ENCODE assay signal across 19 mouse cellular contexts in genomic region chr16:64903328-64903727, GRCm38 (mm10). TPM values are rescaled to one million over a fixed set of nuclear protein-coding genes. Genes with fewer than 3 reads are reported as not detected.
DNase-seq lines count a peak whose midpoint lies in the region; ATAC-seq and TF ChIP-seq lines count a peak whose summit lies in the region.
"Had no signal": no experiment of that assay in that cellular context is flagged by ENCODE, and none has a peak within 500 bp of the region (broad histone marks: within the 10 kb centered on the region; RNA-seq: fewer than 3 reads in every experiment).

No protein-coding gene starts in this region.

- 57% methylated on average over 2 of the region's 2 CpGs for WGBS in forebrain, embryonic 14.5 days
- WGBS in forebrain, embryonic 11.5 days, result 74% methylated on average over 2 of the region's 2 CpGs

- DNase-seq in forebrain, embryonic 14.5 days (ENCODE audit: low spot score), result peak; percentile 38
- DNase-seq in forebrain, embryonic 11.5 days (ENCODE audit: low spot score), result no peak
- DNase-seq in layer of hippocampus, adult 2 months (ENCODE audit: low spot score in 2 of 2), result no peak
- no peak for DNase-seq in layer of hippocampus, postnatal 25 days (ENCODE audit: extremely low spot score in 1 of 2, low spot score in 1 of 2)
- DNase-seq in 416B (ENCODE audit: low read depth), result peak; percentile 41
- peak; percentile 11 for DNase-seq in brain, adult 2 months (ENCODE audit: low read depth, low spot score)
- DNase-seq in kidney, postnatal 25 days, result no peak
- no peak for DNase-seq in Muller cell, postnatal 12 days (ENCODE audit: inconsistent ontology term)
- DNase-seq: adrenal gland, postnatal 14 days; B cell, adult 2 months; cerebellum, adult 9-11 months; liver, postnatal 0 days; right cerebral cortex, adult 18-20 months had no signal

- no peak overlapping the region for H3K9ac ChIP-seq in forebrain, embryonic 14.5 days (ENCODE audit: low read length)
- H3K9ac ChIP-seq in forebrain, embryonic 11.5 days (ENCODE audit: low read length), result no peak overlapping the region
- H3K9ac ChIP-seq: forebrain, embryonic 13.5 days; kidney, embryonic 15.5 days; limb, embryonic 13.5 days; liver, postnatal 0 days; midbrain, embryonic 12.5 days had no signal

- no peaks in the 10 kb centered on the region for H3K36me3 ChIP-seq in forebrain, embryonic 14.5 days (ENCODE audit: control insufficient read depth, insufficient read depth, low read length)
- no peaks in the 10 kb centered on the region for H3K36me3 ChIP-seq in forebrain, embryonic 11.5 days (ENCODE audit: control insufficient read depth, insufficient read depth, low read length)
- H3K36me3 ChIP-seq: G1E; kidney, embryonic 15.5 days; limb, embryonic 13.5 days; midbrain, embryonic 12.5 days had no signal

- no peaks in the 10 kb centered on the region for H3K4me1 ChIP-seq in forebrain, embryonic 14.5 days (ENCODE audit: control insufficient read depth, insufficient read depth, low read length)
- no peaks in the 10 kb centered on the region for H3K4me1 ChIP-seq in forebrain, embryonic 11.5 days (replicated peaks; ENCODE audit: control insufficient read depth, insufficient read depth, low read length)
- H3K4me1 ChIP-seq: forebrain, embryonic 13.5 days; kidney, embryonic 15.5 days; limb, embryonic 13.5 days; midbrain, embryonic 12.5 days had no signal

- no peak overlapping the region for H3K4me2 ChIP-seq in forebrain, embryonic 14.5 days (ENCODE audit: low read length)
- H3K4me2 ChIP-seq in forebrain, embryonic 11.5 days (ENCODE audit: low read depth, low read length, severe bottlenecking), result no peak overlapping the region
- H3K4me2 ChIP-seq: forebrain, embryonic 13.5 days; kidney, embryonic 15.5 days; limb, embryonic 13.5 days; midbrain, embryonic 12.5 days had no signal

- no peak overlapping the region for H3K27ac ChIP-seq in forebrain, embryonic 14.5 days (ENCODE audit: low read depth, low read length)
- H3K27ac ChIP-seq in forebrain, embryonic 11.5 days (ENCODE audit: low read depth, low read length), result no peak overlapping the region
- H3K27ac ChIP-seq in layer of hippocampus, adult 2 months, result no peak overlapping the region
- H3K27ac ChIP-seq: forebrain, embryonic 13.5 days; kidney, embryonic 15.5 days; limb, embryonic 13.5 days; macrophage; midbrain, embryonic 12.5 days had no signal

- no peak for ATAC-seq in forebrain, embryonic 14.5 days
- ATAC-seq in forebrain, embryonic 11.5 days (replicated peaks; ENCODE audit: low FRiP score), result no peak
- ATAC-seq: forebrain, embryonic 13.5 days; liver, postnatal 0 days had no signal

- H3K4me3 ChIP-seq in forebrain, embryonic 14.5 days (ENCODE audit: low read depth, low read length), result no peak overlapping the region
- no peak overlapping the region for H3K4me3 ChIP-seq in forebrain, embryonic 11.5 days (ENCODE audit: low read depth, low read length)
- no peak overlapping the region for H3K4me3 ChIP-seq in layer of hippocampus, adult 2 months
- H3K4me3 ChIP-seq: forebrain, embryonic 13.5 days; kidney, embryonic 15.5 days; limb, embryonic 13.5 days; midbrain, embryonic 12.5 days had no signal

- H3K27me3 ChIP-seq in forebrain, embryonic 14.5 days (replicated peaks; ENCODE audit: control insufficient read depth, insufficient read depth, low read length), result no peaks in the 10 kb centered on the region
- H3K27me3 ChIP-seq in forebrain, embryonic 11.5 days (ENCODE audit: control insufficient read depth, insufficient read depth, low read length), result no peaks in the 10 kb centered on the region
- H3K27me3 ChIP-seq: forebrain, embryonic 13.5 days; kidney, embryonic 15.5 days; limb, embryonic 13.5 days; midbrain, embryonic 12.5 days had no signal

- TF ChIP-seq CTCF in layer of hippocampus, adult 2 months (conservative IDR thresholded peaks at IDR 0.05), result peak; percentile 70

- H3K9me3 ChIP-seq in forebrain, embryonic 14.5 days (replicated peaks; ENCODE audit: control insufficient read depth, low read length), result no peaks in the 10 kb centered on the region
- H3K9me3 ChIP-seq in forebrain, embryonic 11.5 days (ENCODE audit: control insufficient read depth, low read length), result no peaks in the 10 kb centered on the region
- H3K9me3 ChIP-seq: forebrain, embryonic 13.5 days; G1E; kidney, embryonic 15.5 days; limb, embryonic 13.5 days; midbrain, embryonic 12.5 days had no signal

RNA-seq across cellular contexts. Expression of gene Cggbp1, which starts 51.5 kb away (rescaled TPM):
- polyA plus RNA-seq in forebrain, embryonic 14.5 days (2014; fragmentation: Nextera tagmentation; extraction: Ambion mirVana), result 79.1 and 104 TPM in 2 replicates
- 125 and 132 TPM in 2 replicates for polyA plus RNA-seq in forebrain, embryonic 11.5 days (2014; fragmentation: Nextera tagmentation; extraction: Ambion mirVana)
- 10 to 100 TPM; 60.2 to 61.3 TPM for total RNA-seq in layer of hippocampus, adult 2 months (2021)
- 10 to 100 TPM; 53.8 to 57.8 TPM for total RNA-seq in layer of hippocampus, postnatal 25 days (2021)

RNA-seq across cellular contexts. Expression of gene Zfp654, which starts 51.9 kb away (rescaled TPM):
- polyA plus RNA-seq in forebrain, embryonic 14.5 days (2014; fragmentation: Nextera tagmentation; extraction: Ambion mirVana), result 6.5 and 7.8 TPM in 2 replicates
- polyA plus RNA-seq in forebrain, embryonic 11.5 days (2014; fragmentation: Nextera tagmentation; extraction: Ambion mirVana), result 8.0 and 8.9 TPM in 2 replicates
- 10 to 100 TPM; 14.9 to 15.8 TPM for total RNA-seq in layer of hippocampus, adult 2 months (2021)
- 10 to 100 TPM; 14.6 to 15.3 TPM for total RNA-seq in layer of hippocampus, postnatal 25 days (2021)

Comparison
In these comparisons a context has a peak if more than half of its experiments do, and no peak if none do; other contexts are left out.
1. DNase-seq: peak in forebrain, embryonic 14.5 days (single experiment), 416B (single experiment) and brain, adult 2 months (single experiment); none in forebrain, embryonic 11.5 days (single experiment), layer of hippocampus, adult 2 months (0 of 2), layer of hippocampus, postnatal 25 days (0 of 2), kidney, postnatal 25 days (0 of 2) and Muller cell, postnatal 12 days (single experiment).